Mouse (Mus musculus): ENCODE data around the gene Nudt15. TPM values are rescaled to one million over a fixed set of nuclear protein-coding genes. Genes with fewer than 3 reads are reported as not detected.

The Nudt15 gene
- 3.1 and 3.5 TPM in 2 replicates for polyA plus RNA-seq (2015; fragmentation: Nextera tagmentation; extraction: Ambion mirVana)

GRCm38 (mm10) chr14:73548051-73548450 lies at the start of gene Nudt15:
Gene Nudt15 (minus strand): TSS chr14:73548242.

GRCm38 (mm10) chr14:73524766-73525448 lies 23.1 kb downstream of the Nudt15 start, which contains the start of gene Sucla2:
Gene Sucla2 (plus strand): TSS chr14:73525319.

GRCm38 (mm10) chr14:73509765-73510423 lies 38.1 kb downstream of the Nudt15 start, which contains the start of gene Med4:
Gene Med4 (plus strand): TSS chr14:73510025.

Other genes with a start within 250 kb of the Nudt15 start
- gene Rb1, start 222.4 kb downstream of the Nudt15 start, polyA plus RNA-seq (2015; fragmentation: Nextera tagmentation; extraction: Ambion mirVana), result 25.1 and 27.5 TPM in 2 replicates
- 629 and 818 TPM in 2 replicates for gene Itm2b, start 163.0 kb downstream of the Nudt15 start, polyA plus RNA-seq (2015; fragmentation: Nextera tagmentation; extraction: Ambion mirVana)
- 43.3 and 45.4 TPM in 2 replicates for gene Med4, start 38.2 kb downstream of the Nudt15 start, polyA plus RNA-seq (2015; fragmentation: Nextera tagmentation; extraction: Ambion mirVana)
- 54.3 and 54.6 TPM in 2 replicates for gene Sucla2, start 22.9 kb downstream of the Nudt15 start, polyA plus RNA-seq (2015; fragmentation: Nextera tagmentation; extraction: Ambion mirVana)
- gene Gm21750, start 113.0 kb upstream of the Nudt15 start, polyA plus RNA-seq (2015; fragmentation: Nextera tagmentation; extraction: Ambion mirVana), result not detected in 2 replicates

All from spleen, postnatal 0 days (tissue).